Mouse (Mus musculus) G1E (cell line): Measurements from ENCODE around the gene Sugt1.

Experiments
- CTCF ChIP-seq: IDR thresholded peaks from 2 replicates; pipeline ENCODE4 v1.5.1; 2012; ENCODE audit warnings: low read depth, low read length, inconsistent platforms, mixed read lengths
- POLR2AphosphoS5 ChIP-seq: IDR thresholded peaks from 2 replicates; pipeline ENCODE4 v1.6.1; 2012; ENCODE audit warnings: low read depth, low read length, inconsistent platforms; ENCODE audit not compliant: insufficient replicate concordance

- TF ChIP-seq POLR2AphosphoS5 (no peak), CTCF (no peak)
Measured at GRCm38 (mm10) chr14:79549343-79549742, 38.1 kb upstream of the Sugt1 start.
